Mouse (Mus musculus) c-Kit-positive CD71-positive TER-119-positive erythroid progenitor cells, embryonic 14.5 days (primary cell): Measurements from ENCODE around the gene Acss2.

Experiments used
- DNase-seq: peaks from one replicate; pipeline ENCODE4 v3.0.0-alpha.2; 2013; ENCODE audit warnings: low spot score

Acss2 gene

DNA sequence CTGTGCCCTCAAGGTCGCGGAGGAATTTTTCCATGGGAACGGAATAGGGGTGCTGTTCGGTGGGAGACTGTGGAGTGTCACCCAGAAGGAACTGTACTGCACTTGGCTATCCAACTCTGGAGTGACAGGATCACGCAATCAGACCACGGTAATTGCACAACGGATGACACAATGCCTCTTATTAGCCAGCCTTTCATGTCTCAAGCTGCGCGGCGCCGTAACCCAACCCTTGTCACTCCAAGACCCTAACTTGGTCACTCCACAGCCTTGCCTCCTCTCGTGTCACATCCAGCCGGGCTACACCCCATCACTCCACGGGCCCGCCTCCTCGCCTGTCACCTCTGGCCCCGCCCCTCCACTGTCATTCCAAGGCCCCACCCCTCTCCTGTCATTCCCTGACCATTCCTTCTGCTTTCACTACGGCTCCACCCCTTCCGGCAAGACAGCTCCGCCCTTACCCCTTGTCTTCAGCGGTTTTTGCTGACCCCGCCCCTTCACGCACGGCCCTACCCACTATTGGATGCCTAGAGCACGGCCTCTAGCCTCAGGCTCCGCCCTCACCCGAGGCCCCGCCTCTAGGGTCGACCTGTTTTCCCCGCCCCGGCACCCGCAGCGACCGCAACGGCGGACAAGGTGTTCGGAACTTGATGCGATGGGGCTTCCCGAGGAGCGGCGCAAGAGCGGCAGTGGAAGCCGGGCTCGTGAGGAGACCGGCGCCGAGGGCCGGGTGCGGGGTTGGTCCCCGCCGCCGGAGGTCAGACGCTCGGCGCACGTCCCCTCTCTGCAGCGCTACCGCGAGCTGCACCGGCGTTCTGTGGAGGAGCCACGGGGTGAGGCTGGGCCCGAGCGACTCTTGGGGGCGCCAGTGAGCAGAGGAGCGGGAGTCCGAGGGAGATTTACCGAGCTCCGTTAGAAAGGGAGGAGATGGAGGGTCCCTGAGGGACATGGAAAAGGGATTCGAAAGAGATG lies at the start of gene Acss2, which contains the start of gene Ggt7:
Gene Acss2, plus strand, starts transcription at position 494 of the 969 bp plus-strand sequence.
Gene Ggt7, minus strand, starts transcription at position 783 of the 969 bp plus-strand sequence.
- DNase-seq: peak; percentile 98

DNA sequence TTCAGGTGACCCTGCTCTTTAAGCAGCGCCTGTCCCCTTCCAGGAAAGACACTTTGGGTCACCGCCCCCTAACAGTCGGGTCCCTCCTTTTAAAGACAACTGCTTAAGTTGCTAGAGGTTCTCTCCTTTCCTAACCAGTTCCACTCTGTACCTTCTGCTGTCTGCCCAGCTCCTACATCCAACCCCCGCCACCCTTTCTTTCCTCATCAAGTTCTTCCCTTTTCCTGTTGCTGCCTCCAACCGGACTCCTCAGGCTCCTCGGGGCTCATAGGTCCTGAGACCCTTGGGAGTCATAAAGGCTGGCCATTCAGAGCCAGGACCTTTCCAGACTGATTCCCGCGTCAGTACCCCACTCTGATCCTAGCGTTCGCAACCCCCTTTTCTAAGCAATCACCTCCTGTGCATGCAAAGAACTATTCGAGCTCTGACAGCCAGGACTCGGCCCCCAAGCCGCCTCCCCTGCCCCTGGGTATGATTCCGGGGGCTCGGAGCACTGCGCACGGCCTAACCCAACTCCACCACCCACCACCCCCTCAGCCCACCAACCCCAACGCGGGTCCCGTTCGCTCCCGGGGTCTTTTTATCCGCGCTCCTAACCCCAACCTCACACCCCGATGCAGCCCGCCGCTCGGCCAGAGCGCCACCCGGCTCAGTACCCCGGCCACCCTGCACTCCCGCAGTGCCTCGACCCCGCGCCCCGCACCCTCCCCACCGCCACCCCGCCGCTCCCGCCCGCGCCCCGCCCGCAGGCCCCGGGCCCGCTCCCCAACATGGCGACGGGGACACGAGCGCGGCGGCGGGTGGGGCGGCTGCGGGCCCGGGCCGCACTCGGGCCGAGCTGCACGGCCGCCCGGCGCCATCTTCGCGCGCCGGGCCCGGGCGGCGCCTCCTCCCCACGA lies 44.8 kb upstream of the Acss2 start:
- peak; percentile 34 for DNase-seq

DNA sequence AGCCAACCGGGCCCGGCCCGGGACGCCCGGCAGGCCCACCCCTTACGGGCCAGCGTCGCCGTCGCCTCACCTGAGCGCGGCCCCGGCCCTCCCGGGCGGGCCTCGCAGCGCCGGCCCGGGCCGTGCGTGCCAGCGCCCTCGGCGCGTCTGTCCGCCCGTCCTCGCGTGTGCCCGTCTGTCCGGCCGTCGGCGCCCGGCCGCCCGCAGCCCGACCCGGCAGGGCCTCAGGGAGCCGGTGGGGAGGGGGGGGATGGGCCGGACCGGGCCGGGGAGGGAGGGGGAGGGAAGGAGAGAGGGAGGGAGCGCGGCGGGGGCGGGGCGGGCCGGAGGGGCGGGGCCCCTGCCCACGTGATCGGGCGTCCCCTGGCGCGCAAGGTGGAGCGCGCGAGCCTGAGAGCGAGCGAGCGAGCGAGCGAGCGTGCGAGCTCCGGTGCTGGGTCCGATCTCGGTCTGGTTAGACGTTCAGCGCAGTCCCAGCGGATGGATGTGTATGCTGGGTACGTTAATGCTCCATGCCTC lies 44.1 kb upstream of the Acss2 start, which contains the start of gene Ncoa6:
Gene Ncoa6, minus strand, starts transcription at position 325 of the 519 bp plus-strand sequence.
- DNase-seq: peak; percentile 70

DNA sequence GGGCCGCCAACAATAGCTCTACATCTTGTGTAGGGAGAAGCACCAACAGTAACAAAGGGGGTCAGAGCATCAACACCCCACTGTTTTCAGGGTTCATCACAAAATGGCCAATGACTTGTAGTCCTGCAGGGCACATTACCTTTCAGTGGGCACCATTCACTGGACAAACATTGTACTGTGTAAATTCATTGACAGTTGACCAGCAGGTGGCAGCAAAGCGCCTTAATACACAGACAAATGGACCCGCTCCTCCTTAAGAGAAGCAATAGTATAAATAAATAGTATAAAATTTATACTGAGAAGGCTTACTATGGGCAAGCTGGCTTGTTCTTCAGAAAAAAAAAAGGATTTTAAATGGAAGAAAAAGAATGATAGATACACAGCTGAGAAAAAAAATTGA lies 35.7 kb upstream of the Acss2 start:
- peak; percentile 76 for DNase-seq

DNA sequence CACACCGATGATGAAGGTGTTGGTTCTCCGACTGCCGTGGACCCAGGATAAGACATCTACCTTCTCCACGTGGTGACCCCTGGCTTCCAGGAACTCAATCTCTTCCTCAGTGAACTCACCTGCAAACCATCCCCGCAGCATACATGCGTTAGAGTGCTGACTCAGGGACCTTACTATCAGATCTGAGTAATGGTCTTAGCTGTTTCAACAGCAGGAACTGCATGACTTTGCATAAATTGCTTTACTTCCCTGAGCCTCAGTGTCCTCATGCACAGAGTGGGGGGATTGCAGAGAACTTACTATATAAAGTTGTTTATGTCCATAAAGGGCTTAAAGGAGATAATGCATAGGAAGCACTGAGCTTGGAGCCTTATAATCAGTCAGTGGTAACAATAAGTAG lies 26.8 kb upstream of the Acss2 start:
- DNase-seq: no peak

DNA sequence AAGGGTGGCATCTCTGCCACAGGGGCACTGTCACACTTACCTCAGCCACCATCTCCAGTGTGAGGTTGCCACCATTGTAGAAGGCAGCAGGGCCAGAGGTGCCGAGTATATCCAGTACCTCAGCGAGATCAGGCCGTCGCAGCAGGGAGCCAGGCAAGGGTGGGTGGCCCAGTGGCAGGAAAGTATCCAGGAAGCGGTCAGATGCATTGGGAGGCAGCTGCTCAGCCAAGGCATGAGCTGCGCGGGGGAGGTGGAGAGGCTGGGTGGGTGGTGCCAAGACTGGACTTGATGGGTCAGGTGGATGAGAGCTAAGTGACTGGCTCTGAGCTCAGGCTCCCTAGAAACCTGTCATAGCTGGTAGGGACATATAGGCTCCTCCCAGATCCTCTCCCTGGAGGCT lies 15.2 kb upstream of the Acss2 start:
- DNase-seq: no peak

DNA sequence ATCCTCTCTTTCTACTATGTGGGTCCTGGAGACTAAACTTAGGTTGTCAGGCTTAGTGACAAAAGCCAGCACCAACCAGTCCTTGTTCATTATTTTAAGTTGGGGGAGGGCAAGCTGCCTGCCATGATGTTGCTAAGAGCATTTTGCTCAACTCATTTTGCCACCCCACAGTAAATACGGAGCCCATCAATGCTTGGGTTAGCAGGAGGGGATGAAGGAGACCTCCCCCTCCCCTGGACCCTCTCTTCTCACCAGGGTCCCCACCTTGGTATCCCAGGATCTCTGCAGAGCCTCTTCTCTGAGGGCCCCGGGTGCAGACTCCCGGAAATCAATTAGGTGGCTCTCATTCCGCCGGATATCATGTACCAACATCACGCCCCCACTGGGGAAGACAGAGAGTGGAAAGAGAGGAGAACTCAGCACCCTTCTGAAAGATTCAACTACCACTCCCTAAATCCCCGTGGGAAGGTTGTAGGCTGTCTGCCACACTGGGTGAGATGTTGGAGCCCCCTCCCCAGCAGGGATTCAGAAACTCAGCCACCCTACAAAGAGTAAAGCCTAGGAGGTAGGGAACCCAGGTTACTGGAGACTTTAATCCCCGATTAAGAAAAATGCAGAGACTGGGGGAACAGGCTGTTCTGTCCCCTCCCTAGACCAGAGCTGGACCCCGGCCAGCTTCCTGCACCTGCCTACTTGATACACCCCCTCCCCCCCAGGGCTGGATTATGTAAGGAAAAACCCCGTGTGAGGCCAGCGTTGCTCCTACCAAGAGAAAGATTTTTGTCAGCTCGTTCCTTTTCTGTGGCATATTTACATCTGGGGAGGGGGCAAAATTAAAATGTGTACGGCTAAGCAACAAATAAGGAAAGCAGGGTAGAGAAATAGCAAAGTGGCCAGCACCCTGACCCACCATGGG lies 13.1 kb upstream of the Acss2 start:
- no peak for DNase-seq

DNA sequence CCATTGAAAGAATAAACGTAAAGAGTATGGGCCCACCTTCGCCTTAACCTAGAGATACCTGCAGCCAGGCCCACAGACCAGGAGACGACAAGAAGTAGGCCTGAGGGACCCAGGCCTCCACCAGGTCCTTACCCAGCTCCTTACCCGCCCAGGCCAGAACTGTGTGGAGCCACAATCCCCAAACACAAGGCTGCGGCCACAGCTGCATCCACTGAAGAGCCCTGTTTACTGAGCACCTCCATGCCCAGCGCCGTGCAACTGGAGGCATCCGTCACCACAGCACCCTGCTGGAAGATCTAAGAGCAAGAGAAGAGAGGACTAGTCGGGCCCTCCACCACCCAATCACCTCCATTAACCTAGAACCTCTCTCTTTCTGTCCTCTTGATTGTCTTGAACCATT lies 11.9 kb upstream of the Acss2 start:
- DNase-seq: no peak

DNA sequence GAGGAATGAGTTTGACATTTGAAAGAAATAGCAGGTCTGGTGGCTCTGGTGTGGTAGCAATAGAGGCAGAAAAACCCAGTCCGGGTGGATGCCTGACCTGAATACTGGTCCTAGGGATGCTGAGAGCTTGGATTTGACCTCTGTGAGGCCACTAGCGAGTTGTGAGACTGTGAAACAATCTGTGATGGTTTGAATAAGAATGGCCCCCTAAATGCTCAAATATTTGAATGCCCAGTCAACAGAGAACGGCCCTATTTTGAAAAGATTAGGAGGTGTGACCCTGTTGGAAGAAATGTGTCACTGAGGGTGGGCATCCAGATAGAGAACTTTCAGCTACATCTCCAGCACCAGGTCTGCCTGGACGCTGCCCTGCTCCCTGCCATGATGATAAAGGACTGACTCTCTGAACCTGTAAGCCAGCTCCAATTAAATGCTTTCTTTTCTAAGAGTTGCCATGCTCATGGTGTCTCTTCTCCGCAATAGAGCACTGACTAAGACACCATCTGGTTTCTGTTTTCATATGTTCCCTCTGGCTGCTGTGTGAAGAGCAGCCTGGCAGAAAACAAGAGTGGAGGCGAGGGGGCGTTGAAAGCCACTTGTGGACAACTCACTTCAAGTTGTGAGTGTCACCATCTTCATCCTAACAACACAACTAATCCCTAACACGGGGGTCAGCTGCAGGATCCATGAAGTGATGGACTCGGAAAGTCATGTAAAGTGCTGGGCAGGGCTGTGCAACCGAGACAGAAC lies 9.9 kb upstream of the Acss2 start:
- no peak for DNase-seq

DNA sequence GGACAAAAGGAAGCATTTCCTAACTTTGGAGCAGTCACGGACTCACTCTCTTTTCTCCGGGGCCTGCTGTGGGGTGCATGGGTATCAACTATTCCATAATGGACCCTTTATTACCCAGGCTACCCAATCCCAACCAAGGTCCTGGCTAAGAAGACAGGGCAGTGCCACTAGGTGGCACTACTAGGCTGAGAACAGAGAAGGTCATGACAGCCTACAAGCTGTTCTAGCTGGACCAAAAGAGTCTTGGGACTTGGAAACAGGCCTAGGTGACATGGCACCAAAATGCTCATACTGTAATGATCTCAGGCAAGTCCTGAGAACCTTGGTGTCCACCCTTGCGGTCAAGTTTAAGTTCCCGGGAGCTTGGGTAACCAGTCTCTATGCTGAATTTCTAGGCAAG lies 5.3 kb upstream of the Acss2 start:
- DNase-seq: no peak

DNA sequence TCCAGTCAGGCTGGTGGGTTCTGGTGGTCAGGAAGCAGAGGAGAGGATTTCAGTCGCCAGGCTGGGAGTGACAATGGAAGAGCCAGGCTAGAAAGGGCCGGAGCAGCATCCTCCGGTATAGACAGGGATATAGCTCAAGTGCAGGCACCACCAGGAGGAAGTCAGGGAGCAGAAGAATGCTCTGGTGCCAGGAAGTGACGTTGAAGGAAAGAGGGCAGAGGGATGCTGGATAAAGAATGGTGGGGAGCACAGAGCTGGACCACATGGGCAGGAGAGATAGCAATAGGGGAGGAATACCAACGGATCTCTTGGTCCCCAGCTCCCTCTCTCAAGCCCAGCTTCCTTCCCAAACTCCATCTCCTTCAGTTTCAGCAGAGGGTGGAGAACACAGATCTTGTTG lies 4.2 kb upstream of the Acss2 start:
- DNase-seq: no peak

DNA sequence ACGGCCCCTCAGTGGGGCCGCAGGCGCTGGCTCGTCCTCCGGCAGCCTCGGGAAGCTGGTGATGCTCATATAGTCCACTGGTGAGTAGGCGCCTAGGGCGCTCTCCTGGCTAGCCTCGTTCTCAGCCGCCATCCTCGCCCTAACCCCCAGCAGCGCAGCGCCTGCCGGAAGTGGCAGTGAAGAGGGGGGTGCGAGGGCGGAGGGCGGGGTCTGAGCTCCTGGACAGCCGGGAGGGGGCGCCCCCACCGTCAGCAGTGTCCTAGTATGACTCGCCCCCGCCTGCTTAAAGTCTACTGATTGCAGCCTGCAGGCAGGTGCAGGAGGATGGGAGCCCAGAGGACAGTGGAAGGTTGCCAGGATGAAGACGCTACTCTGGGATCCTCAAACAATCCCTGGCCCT lies 3.1 kb upstream of the Acss2 start:
- DNase-seq: no peak

DNA sequence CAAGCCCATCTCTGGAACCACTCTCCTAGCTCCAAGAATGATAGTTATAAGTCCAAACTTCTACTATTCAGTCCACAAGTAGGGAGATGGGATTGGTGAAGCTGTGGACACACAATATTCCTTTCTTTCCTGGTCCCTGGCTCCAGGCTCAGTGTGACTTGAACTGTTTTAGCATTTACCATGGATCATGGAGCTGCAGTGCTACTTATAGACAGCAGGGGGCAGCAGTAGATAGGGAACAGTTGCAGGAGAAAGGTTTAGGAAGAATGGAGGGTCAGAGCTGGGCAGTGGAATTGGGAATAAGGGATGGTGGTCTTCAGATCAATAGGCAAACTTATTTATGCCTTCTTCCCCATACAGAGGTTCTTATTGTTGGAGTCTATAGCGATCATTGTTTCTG lies 1.8 kb upstream of the Acss2 start:
- DNase-seq: no peak

DNA sequence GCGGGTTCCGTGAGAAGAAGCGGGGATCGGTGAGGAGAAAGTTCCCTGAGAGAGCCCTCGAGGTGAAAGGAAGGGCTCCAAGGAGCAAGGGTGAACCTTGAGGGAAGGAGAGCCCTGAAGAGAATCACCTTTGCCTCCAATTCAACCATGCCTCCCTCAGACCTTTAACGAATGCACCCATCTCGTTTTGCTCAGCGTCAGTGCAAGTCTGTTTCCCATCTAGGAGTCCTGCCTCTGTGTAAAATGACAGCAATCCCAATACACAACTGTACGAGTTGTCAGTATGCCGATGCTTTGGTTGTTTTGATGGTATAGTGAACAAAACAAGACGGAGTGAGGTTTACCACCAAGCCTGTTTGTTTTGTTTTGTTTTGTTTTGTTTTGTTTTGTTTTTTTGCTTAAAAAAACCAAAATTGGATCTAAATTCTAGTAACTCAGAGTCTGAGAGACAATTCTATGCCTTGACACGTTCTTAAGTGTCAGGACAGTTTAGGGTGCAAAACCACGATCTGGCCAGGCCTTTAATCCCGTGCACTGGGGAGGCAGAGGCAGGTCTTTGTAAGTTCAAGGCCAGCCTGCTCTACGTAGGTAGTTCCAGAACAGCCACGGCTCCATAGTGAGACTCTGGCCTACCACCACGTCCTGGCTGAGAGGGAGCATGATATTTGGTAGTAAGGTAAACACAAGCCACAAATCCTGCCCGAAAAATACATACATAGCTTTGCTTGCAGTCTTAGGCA lies 953 bp downstream of the Acss2 start:
- DNase-seq: peak; percentile 50

DNA sequence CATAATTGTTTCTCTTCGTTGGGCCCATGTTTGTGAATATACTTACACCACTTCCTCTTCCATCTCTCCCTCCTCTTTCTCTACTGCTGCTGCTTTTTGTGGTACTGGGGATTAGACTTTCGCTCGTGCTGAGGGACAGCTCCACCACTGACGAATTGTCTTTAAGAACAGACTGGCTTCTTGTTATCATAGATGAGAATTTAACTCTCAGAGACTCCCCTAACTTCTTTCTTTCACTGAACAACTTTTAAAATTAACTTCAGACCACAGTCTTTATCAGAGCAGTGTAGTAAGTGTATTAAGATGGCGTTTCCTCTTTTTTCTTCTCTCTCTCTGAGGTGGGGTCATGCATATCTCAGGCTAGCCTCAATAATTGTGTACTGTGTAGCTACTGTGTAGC lies 6.0 kb downstream of the Acss2 start:
- DNase-seq: no peak

DNA sequence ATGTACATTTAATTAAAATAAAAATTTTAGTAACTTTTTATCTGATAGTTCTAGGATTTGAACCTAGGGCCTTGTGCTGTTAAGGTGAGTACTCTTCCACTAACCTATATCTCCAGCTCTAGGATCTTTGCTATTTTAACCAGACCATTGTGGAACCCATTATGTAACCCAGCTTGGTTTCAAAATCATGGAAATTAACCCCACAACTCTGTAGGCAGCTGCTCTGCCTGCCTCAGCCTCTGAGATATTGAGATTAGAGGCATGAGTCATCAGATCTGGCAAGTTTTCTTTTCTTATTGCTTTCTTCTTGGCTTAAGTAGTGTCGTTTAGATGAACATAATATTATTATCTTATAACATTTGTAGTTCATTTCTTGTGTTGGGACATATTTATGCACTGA lies 6.6 kb downstream of the Acss2 start:
- DNase-seq: no peak

DNA sequence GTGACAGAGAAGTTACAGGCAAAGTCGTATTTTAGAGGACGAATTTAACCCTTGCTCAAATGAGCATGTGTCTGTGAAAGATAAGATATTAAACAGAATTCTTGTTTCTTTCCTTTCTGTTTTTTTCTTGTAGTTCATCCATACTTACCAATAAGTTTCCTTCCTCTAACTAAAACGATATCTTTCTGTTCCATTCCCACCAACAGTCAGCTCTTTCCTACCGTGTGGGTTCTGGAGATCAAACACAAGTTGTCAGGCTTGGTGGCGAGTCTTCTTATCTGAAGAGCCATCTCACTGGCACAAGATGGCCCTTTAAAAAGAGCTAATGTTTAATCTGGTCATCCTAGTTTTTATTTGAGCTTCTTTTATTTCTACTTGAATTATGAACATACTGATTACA lies 9.6 kb downstream of the Acss2 start:
- DNase-seq: peak; percentile 53

DNA sequence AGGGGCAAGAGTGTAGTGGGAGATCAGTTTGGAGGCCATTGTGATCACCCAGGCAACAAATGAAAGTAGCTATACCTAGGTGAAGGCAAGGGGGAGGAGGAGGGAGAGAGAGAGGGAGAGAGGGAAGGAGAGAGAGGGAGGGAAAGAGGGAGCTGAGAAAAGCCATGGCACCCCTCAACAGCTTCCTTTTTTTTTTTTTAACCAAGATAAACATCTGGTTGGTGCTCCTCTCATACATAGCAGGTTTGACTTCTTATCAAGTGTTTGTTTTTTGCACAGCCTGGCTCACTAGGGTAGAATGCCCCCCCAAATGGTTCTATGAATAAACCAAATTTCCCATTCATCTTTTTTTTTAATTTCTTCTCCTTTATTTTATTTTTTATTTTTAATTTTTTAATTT lies 18.5 kb downstream of the Acss2 start:
- no peak for DNase-seq

DNA sequence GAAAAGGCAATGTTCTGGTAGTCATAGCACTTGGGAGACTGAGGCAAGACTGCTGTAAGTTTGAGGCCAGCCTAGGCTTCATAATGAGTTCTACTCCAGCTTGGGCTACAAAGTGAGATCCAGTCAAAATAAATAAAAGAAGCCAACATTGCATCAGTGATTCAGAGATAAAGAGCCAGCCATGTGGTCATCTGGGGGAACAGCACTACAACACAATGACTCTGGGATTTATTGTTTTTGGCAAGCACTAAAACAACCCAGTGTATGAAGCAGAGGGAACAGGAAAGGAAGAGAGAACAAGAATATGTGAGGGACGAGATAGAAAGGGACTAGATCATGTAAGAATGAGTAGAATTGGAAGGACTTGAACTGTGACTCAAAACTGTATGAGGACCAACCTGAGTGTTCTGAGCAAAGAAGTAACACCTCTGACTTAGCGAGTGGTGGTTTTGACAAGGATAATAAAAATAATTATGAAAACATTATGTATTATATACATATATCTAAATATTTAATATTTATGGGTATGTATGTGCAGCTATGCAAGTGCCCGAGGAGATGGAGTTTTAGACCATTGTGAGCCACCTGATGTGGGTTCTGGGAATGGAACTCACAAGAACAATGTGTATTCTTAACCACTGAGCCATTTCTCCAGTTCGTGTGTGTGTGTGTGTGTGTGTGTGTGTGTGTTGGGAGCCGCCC lies 20.2 kb downstream of the Acss2 start:
- DNase-seq: no peak
